Mouse (Mus musculus): Measurements from ENCODE around the gene Neurog3.

- no peak for TF ChIP-seq CTCF (IDR thresholded peaks at IDR 0.05; ENCODE audit: control insufficient read depth, insufficient read depth, low read length)
- no peak for TF ChIP-seq POLR2A (IDR thresholded peaks at IDR 0.05; ENCODE audit: borderline replicate concordance, control insufficient read depth, low read depth, low read length)
Observed at GRCm38 (mm10) chr10:62149929-62150328, 17.0 kb downstream of the Neurog3 start.
